Mouse (Mus musculus) heart, adult 2 months (tissue): ENCODE results near the gene Rspo4. TPM values are rescaled to one million over a fixed set of nuclear protein-coding genes. Genes with fewer than 3 reads are reported as not detected.
A peak's percentile ranks its signal among the peaks of the same experiment; 100 is the strongest.

Source experiments
- DNase-seq, 2 experiments: peaks; one replicate each; pipeline ENCODE4 v3.0.0; 2021
- H3K27ac ChIP-seq: fragments of 200-600 bp; 2 replicates; pipeline ENCODE4 v1.8.1; 2022
- H3K27me3 ChIP-seq: fragments of 200-500 bp; 2 replicates; pipeline ENCODE4 v1.6.1; 2012; ENCODE audit warnings: mild to moderate bottlenecking, low read length, inconsistent platforms, mixed read lengths; ENCODE audit not compliant: control insufficient read depth, insufficient read depth
- H3K36me3 ChIP-seq: fragments of 200-500 bp; 2 replicates; pipeline ENCODE4 v1.6.1; 2012; ENCODE audit warnings: low read length, inconsistent platforms; ENCODE audit not compliant: control insufficient read depth, insufficient read depth
- H3K4me1 ChIP-seq: fragments of 200-500 bp; 2 replicates; pipeline ENCODE4 v1.6.1; 2011; ENCODE audit warnings: low read length; ENCODE audit not compliant: control insufficient read depth, insufficient read depth
- H3K4me3 ChIP-seq: fragments of 200-600 bp; 2 replicates; pipeline ENCODE4 v1.8.1; 2022
- H3K79me2 ChIP-seq: fragments of 200-500 bp; replicated peaks from 2 replicates; pipeline ENCODE4 v1.6.1; 2012; ENCODE audit warnings: mild to moderate bottlenecking, inconsistent platforms, low read length, moderate library complexity, mixed read lengths; ENCODE audit not compliant: control insufficient read depth, insufficient read depth
- H3K9ac ChIP-seq: fragments of 200-500 bp; 2 replicates; pipeline ENCODE4 v1.6.1; 2012; ENCODE audit warnings: low read depth, mild to moderate bottlenecking, control low read depth, inconsistent platforms, low read length, mixed read lengths
- CTCF ChIP-seq: fragments of 200-600 bp; IDR thresholded peaks from 2 replicates; pipeline ENCODE4 v1.8.1; 2022; ENCODE audit warnings: antibody characterized with exemption, mild to moderate bottlenecking, moderate library complexity
- EP300 ChIP-seq: fragments of 200-500 bp; IDR thresholded peaks from 2 replicates; pipeline ENCODE4 v1.6.1; 2011; ENCODE audit warnings: low read depth, low read length, control low read depth; ENCODE audit not compliant: insufficient read depth
- POLR2A ChIP-seq: fragments of 200-500 bp; IDR thresholded peaks from 2 replicates; pipeline ENCODE4 v1.6.1; 2011; ENCODE audit warnings: mild to moderate bottlenecking, low read depth, low read length, control low read depth; ENCODE audit not compliant: insufficient read depth
- WGBS: fragments of 180-500 bp; shearing (Covaris S2); methylation state at CpG from one replicate; pipeline ENCODE4 v1.1.7; 2018; 5-methylcytosine and 5-hydroxymethylcytosine counted together
- intact Hi-C: fragments of 180-260 bp; cut with DNase I; formaldehyde crosslinking; loops from one replicate; pipeline ENCODE4 v1.15.1; 2025
- polyA plus RNA-seq: library from polyadenylated mRNA; depleted of rRNA; stranded (reverse); fragments of >200 nt; gene quantifications from 2 replicates; pipeline ENCODE4 v1.2.3, GENCODE M21; 2012; rRNA removed
- total RNA-seq, 2 experiments: library from RNA; stranded (reverse); gene quantifications; 2 replicates each; pipeline ENCODE4 v1.2.3; 2021

Rspo4 gene
- total and polyA plus RNA-seq, 3 experiments = not detected

GRCm38 (mm10) chr2:151914120-151914519 lies 71.4 kb downstream of the Rspo4 start:
- WGBS = 68% methylated on average over 5 of the region's 5 CpGs
- Histone ChIP-seq H3K4me1 (peaks cover 2% of the 10 kb centered on the region; the same call in 1 of the 2 replicates), H3K4me3 (no peak overlapping the region), H3K27me3 (no peaks in the 10 kb centered on the region), H3K27ac (no peak overlapping the region), H3K9ac (no peak overlapping the region), H3K36me3 (no peaks in the 10 kb centered on the region), H3K79me2 (no peaks in the 10 kb centered on the region)
- TF ChIP-seq EP300 (no peak), CTCF (no peak), POLR2A (no peak)
- intact Hi-C loops = no loop called here
- DNase-seq = no peak

DNA sequence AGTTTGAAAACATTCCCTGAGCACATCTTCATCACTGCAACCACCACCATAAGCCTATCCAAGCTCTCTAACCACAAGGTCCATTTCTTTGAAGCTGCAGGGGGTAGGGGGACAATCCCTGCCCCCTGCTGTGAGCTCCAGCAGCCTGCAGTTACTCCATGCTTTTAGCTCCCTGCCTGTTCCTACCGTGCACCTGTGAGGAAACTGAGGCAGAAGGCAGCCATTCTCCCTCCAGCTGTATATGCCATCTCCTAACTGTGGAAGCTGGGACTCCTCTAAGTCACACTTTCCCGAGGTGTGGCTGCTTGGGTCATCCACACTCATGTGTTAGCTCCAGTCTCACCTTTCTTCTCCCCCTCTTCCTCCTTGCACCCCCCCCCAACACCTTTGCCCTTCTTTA lies 72.4 kb downstream of the Rspo4 start:
- no peak overlapping the region for H3K27ac ChIP-seq
- H3K4me1 ChIP-seq = peaks cover 2% of the 10 kb centered on the region; the same call in 1 of the 2 replicates
- no peaks in the 10 kb centered on the region for H3K27me3 ChIP-seq
- 25% methylated on average over 2 of the region's 2 CpGs for WGBS
- no peak for DNase-seq
- H3K4me3 ChIP-seq = no peak overlapping the region
- H3K36me3 ChIP-seq = no peaks in the 10 kb centered on the region
- intact Hi-C loops = no loop called here
- no peak overlapping the region for H3K9ac ChIP-seq
- H3K79me2 ChIP-seq = no peaks in the 10 kb centered on the region
- TF ChIP-seq POLR2A (no peak), CTCF (no peak), EP300 (no peak)

- Histone ChIP-seq H3K4me3 (no peak overlapping the region), H3K27me3 (no peaks in the 10 kb centered on the region), H3K79me2 (no peaks in the 10 kb centered on the region), H3K4me1 (no peaks in the 10 kb centered on the region; the same call in 1 of the 2 replicates), H3K36me3 (no peaks in the 10 kb centered on the region), H3K9ac (no peak overlapping the region), H3K27ac (no peak overlapping the region)
- 65% methylated on average over 13 of the region's 13 CpGs for whole genome bisulfite sequencing
- intact Hi-C loops = no loop called here
- DNase-seq = peak in 1 of 2 experiments; percentile 51
- no peak for TF ChIP-seq CTCF
- no peak for TF ChIP-seq EP300
- no peak for TF ChIP-seq POLR2A
These were observed 73.5 kb downstream of the Rspo4 start for GRCm38 (mm10) chr2:151916061-151916831.

DNA sequence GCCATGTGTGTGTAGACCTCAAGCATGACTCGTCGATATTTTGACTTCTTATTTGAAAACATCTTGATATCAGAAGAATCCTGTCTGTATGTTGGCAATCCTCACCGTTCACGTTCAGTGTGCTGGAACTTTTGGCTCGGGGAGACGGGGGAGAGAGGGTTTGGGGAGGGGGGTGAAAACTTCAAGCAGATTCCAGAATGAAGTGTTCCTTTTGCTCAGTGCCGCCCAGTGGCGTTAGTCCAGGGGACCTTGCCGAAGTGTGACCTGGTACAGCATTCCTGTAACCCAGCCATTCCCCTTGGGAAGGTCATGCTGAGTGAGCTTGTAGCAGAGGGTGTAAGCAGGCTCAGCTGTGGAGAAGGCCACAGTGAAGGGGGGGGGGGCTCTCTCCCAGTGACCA lies 76.4 kb downstream of the Rspo4 start:
- H3K36me3 ChIP-seq = no peaks in the 10 kb centered on the region
- H3K27me3 ChIP-seq = no peaks in the 10 kb centered on the region
- H3K27ac ChIP-seq = no peak overlapping the region
- no peaks in the 10 kb centered on the region for H3K79me2 ChIP-seq
- H3K4me3 ChIP-seq = no peak overlapping the region
- intact Hi-C loops = no loop called here
- TF ChIP-seq EP300 (no peak), POLR2A (no peak), CTCF (no peak)
- peak in 1 of 2 experiments; percentile 42 for DNase-seq
- 52% methylated on average over 9 of the region's 9 CpGs for WGBS
- no peak overlapping the region for H3K9ac ChIP-seq
- no peaks in the 10 kb centered on the region; the same call in 1 of the 2 replicates for H3K4me1 ChIP-seq

DNA sequence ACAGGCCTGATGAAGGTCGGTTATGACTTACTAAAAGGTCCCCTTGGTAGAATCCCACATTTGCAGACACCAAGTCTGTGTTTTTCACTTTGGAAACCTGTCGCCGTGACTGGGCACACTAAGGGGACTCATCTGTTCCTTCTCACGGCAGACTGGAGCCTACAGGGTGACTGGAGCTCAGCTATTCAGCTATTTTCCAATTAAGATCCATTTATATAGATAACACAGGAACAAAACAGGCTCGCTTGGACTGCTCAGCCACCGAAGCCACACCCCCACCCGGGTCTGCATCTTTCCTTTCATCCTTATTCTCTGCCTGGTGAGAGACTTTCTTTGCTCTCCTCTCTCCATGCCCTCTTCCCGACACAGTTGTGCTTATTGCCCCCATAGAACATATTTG lies 78.3 kb downstream of the Rspo4 start:
- Histone ChIP-seq H3K36me3 (no peaks in the 10 kb centered on the region), H3K4me3 (no peak overlapping the region), H3K27ac (no peak overlapping the region), H3K79me2 (no peaks in the 10 kb centered on the region), H3K4me1 (peaks cover 2% of the 10 kb centered on the region; the same call in 1 of the 2 replicates), H3K27me3 (no peaks in the 10 kb centered on the region), H3K9ac (no peak overlapping the region)
- DNase-seq = no peak
- TF ChIP-seq POLR2A = no peak
- no peak for TF ChIP-seq CTCF
- no peak for TF ChIP-seq EP300
- 69% methylated on average over 8 of the region's 8 CpGs for WGBS
- intact Hi-C loops = no loop called here

- WGBS = 61% methylated on average over 4 of the region's 4 CpGs
- intact Hi-C loops = no loop called here
These were observed 78.9 kb downstream of the Rspo4 start for GRCm38 (mm10) chr2:151921596-151921995.

More at GRCm38 (mm10) chr2:151921596-151921995, 78.9 kb downstream of the Rspo4 start:
- no peak overlapping the region for H3K27ac ChIP-seq
- no peak overlapping the region for H3K9ac ChIP-seq
- no peaks in the 10 kb centered on the region for H3K36me3 ChIP-seq
- no peaks in the 10 kb centered on the region for H3K27me3 ChIP-seq
- TF ChIP-seq EP300 = no peak
- no peak for TF ChIP-seq POLR2A
- TF ChIP-seq CTCF = 0 out of 2 replicates have a peak, but pooled peaks have one; percentile 5
- peaks cover 2% of the 10 kb centered on the region; the same call in 1 of the 2 replicates for H3K4me1 ChIP-seq
- H3K4me3 ChIP-seq = no peak overlapping the region
- no peaks in the 10 kb centered on the region for H3K79me2 ChIP-seq
- peak; percentile 61 to 80 for DNase-seq

Other genes starting within 250 kb of the Rspo4 start
- gene Snph, start 210.3 kb upstream of the Rspo4 start, total RNA-seq = 1 to 10 TPM; 4.3 to 5.0 TPM
- gene Snph, start 210.3 kb upstream of the Rspo4 start, polyA plus RNA-seq = 0.09 and 0.21 TPM in 2 replicates
- gene Rad21l, start 174.4 kb upstream of the Rspo4 start, total RNA-seq = not detected
- not detected in 2 replicates for gene Rad21l, start 174.4 kb upstream of the Rspo4 start, polyA plus RNA-seq
- gene Tmem74b, start 140.9 kb upstream of the Rspo4 start, total RNA-seq = 1 to 10 TPM; 4.6 to 5.8 TPM
- 4.4 and 4.5 TPM in 2 replicates for gene Tmem74b, start 140.9 kb upstream of the Rspo4 start, polyA plus RNA-seq
- gene Psmf1, start 98.7 kb upstream of the Rspo4 start, total RNA-seq = 10 to 100 TPM; 21.8 to 25.9 TPM
- gene Psmf1, start 98.7 kb upstream of the Rspo4 start, polyA plus RNA-seq = 29.6 and 30.6 TPM in 2 replicates
- gene Angpt4, start 68.3 kb downstream of the Rspo4 start, total RNA-seq = under 1 TPM; 0.23 to 0.27 TPM
- gene Angpt4, start 68.3 kb downstream of the Rspo4 start, polyA plus RNA-seq = 0.94 and 1.0 TPM in 2 replicates
- gene Fam110a, start 137.3 kb downstream of the Rspo4 start, total RNA-seq = 1 to 10 TPM; 4.3 to 4.7 TPM
- gene Fam110a, start 137.3 kb downstream of the Rspo4 start, polyA plus RNA-seq = 6.6 and 7.2 TPM in 2 replicates
- 1 to 10 TPM; 1.8 to 3.4 TPM for gene Slc52a3, start 153.6 kb downstream of the Rspo4 start, total RNA-seq
- 2.5 and 2.8 TPM in 2 replicates for gene Slc52a3, start 153.6 kb downstream of the Rspo4 start, polyA plus RNA-seq
- not detected for gene Scrt2, start 238.6 kb downstream of the Rspo4 start, total RNA-seq
- gene Scrt2, start 238.6 kb downstream of the Rspo4 start, polyA plus RNA-seq = not detected in 2 replicates